Mouse (Mus musculus) cortical plate, adult 2 months (tissue): ENCODE data around the gene Gucy2e.

Source experiments
- CTCF ChIP-seq: fragments of 200-500 bp; IDR thresholded peaks from 2 replicates; pipeline ENCODE4 v1.5.1; 2011; ENCODE audit warnings: mild to moderate bottlenecking, control low read depth, low read length; ENCODE audit not compliant: insufficient read depth; ENCODE audit errors: extremely low read depth
- POLR2A ChIP-seq: fragments of 200-500 bp; IDR thresholded peaks from 2 replicates; pipeline ENCODE4 v1.6.1; 2011; ENCODE audit warnings: mild to moderate bottlenecking, low read length, control low read depth; ENCODE audit not compliant: insufficient read depth; ENCODE audit errors: extremely low read depth

- TF ChIP-seq CTCF (peak; percentile 66), POLR2A (no peak)
Measured at GRCm38 (mm10) chr11:69269575-69269974, 32.7 kb upstream of the Gucy2e start.
